Mouse (Mus musculus) forebrain, embryonic 14.5 days (tissue): ENCODE measurements around the gene Dner. TPM values are rescaled to one million over a fixed set of nuclear protein-coding genes. Genes with fewer than 3 reads are reported as not detected.
"Not testable (repeated sequence)": the region's sequence is repeated elsewhere in the genome, so short reads cannot be mapped to it uniquely, and the experiment has no call there.

ENCODE experiments used
- ATAC-seq: fragments of 200-750 bp; cut with Nextera tagmentation; 2 replicates; pipeline ENCODE4 v1.8.0; 2017; ENCODE audit warnings: mild to moderate bottlenecking, moderate library complexity
- DNase-seq: peaks from one replicate; pipeline ENCODE4 v3.0.0-alpha.2; 2015; ENCODE audit warnings: low spot score
- H3K27ac ChIP-seq: fragments of 300-500 bp; sonication (generic); 2 replicates; pipeline ENCODE4 v1.5.1; 2014; ENCODE audit warnings: low read depth, mild to moderate bottlenecking, control low read depth, low read length, moderate library complexity
- H3K27me3 ChIP-seq: fragments of 300-500 bp; sonication (generic); replicated peaks from 2 replicates; pipeline ENCODE4 v1.6.1; 2014; ENCODE audit warnings: low read length, control low read depth, mixed read lengths; ENCODE audit not compliant: control insufficient read depth, insufficient read depth
- H3K36me3 ChIP-seq: fragments of 300-500 bp; sonication (generic); 2 replicates; pipeline ENCODE4 v1.6.1; 2014; ENCODE audit warnings: low read length, control low read depth; ENCODE audit not compliant: control insufficient read depth, insufficient read depth
- H3K4me1 ChIP-seq: fragments of 300-500 bp; sonication (generic); 2 replicates; pipeline ENCODE4 v1.6.1; 2014; ENCODE audit warnings: antibody characterized with exemption, low read length, control low read depth; ENCODE audit not compliant: control insufficient read depth, insufficient read depth
- H3K4me2 ChIP-seq: fragments of 300-500 bp; sonication (generic); 2 replicates; pipeline ENCODE4 v1.6.1; 2014; ENCODE audit warnings: mild to moderate bottlenecking, control low read depth, low read length
- H3K4me3 ChIP-seq: fragments of 300-500 bp; sonication (generic); 2 replicates; pipeline ENCODE4 v1.5.1; 2014; ENCODE audit warnings: low read depth, low read length, control low read depth
- H3K9ac ChIP-seq: fragments of 300-500 bp; sonication (generic); 2 replicates; pipeline ENCODE4 v1.6.1; 2014; ENCODE audit warnings: mild to moderate bottlenecking, low read length, control low read depth, moderate library complexity
- H3K9me3 ChIP-seq: fragments of 300-500 bp; sonication (generic); replicated peaks from 2 replicates; pipeline ENCODE4 v1.6.1; 2016; ENCODE audit warnings: low read length, control low read depth, mixed read lengths; ENCODE audit not compliant: control insufficient read depth
- WGBS: fragments of 180-500 bp; shearing (Covaris S2); extraction: QIAGEN DNeasy Blood & Tissue Kit; methylation state at CpG from one replicate; pipeline ENCODE4 v1.1.7; 2014; 5-methylcytosine and 5-hydroxymethylcytosine counted together
- microRNA-seq: library from miRNA; unstranded; fragments of <30 nt; microRNA quantifications from one replicate; pipeline ENCODE4, GENCODE M21; 2016
- polyA plus RNA-seq: library from polyadenylated mRNA; unstranded; fragments of >200 nt; fragmentation: Nextera tagmentation; extraction: Ambion mirVana; gene quantifications from 2 replicates; pipeline ENCODE4 v1.2.1, GENCODE M21; 2014

The Dner gene
- polyA plus RNA-seq, 1 experiment from 2014 or later, result 103 TPM

DNA sequence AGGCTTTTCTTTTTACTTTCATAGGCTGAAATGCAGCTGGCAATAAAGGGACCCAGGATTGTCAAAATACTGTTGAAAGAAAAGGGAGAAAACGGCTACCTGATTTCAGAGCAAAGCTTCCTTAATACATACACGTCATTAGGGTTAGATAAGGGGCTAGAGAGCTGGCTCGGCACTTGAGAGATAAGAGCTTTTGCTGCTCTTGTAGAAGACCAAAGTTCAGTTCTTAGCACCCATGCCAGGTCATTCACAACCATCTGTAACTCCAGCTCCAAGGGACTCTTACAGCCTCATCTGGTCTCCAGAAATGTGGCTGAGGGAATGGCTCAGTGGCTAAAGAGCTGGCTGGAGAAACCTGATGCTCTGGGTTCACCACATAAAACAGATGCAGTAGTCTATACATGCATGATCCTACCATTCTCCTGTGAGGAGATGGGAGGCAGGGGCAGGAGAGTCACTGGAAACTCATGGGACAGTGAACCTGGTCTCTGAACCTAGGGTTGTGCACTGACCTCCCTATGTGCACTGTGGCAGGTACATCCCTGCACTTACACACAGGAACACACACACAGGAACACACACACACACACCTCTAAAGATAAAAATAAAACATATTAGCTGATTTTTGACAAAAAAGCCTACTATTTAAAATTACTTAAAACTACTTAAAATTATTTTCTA is 348.1 kb downstream of the Dner start:
- Histone ChIP-seq H3K4me3 (no peak overlapping the region), H3K4me1 (no peaks in the 10 kb centered on the region), H3K27me3 (no peaks in the 10 kb centered on the region), H3K36me3 (no peaks in the 10 kb centered on the region), H3K4me2 (no peak overlapping the region), H3K27ac (no peak overlapping the region), H3K9ac (no peak overlapping the region), H3K9me3 (no peaks in the 10 kb centered on the region)
- 80% methylated on average over 3 of the region's 3 CpGs for WGBS
- no peak for DNase-seq
- ATAC-seq, result no peak

DNA sequence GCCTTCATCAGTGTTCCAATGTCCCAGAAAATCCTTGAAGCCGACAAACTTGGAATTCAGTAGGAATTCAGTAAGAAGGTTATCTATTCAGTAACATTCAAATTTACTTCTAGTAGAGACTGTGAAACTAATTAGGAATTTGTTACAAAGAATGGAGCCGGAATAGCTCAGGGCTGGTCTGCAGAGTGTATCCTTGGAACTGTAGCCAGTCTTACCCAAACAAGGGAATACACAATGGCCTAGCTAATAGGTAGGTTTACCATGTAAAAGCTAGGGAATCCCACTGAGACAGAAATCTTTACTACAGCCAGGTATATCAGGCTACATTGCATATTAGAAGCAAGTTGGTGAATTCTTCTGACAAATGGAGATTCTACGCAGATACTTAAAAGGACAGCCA is 363.2 kb downstream of the Dner start:
- not testable (repeated sequence) for H3K9ac ChIP-seq, H3K4me2 ChIP-seq, ATAC-seq, H3K4me3 ChIP-seq, H3K36me3 ChIP-seq, H3K4me1 ChIP-seq, H3K9me3 ChIP-seq, H3K27me3 ChIP-seq, H3K27ac ChIP-seq, DNase-seq
- WGBS, result 32% methylated on average over 3 of the region's 3 CpGs

DNA sequence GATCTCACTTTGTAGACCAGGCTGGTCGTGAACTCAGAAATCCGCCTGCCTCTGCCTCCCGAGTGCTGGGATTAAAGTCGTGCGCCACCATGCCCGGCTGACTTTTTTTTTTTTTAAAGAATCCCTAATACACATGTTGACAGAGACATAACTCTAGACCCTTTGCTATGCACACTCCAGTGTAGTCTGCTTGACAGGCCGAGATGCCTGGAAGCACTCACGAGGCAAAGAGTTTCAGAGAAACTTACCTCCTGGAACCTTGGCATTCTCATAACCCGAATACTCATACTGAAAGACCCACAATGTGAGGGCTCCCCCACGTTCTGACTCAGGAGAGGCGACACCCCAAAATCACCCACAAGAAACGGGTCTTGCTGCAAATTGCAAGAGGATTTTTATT is 364.2 kb downstream of the Dner start:
- H3K4me3 ChIP-seq, H3K27me3 ChIP-seq, H3K27ac ChIP-seq, H3K4me2 ChIP-seq, H3K4me1 ChIP-seq, ATAC-seq, H3K9ac ChIP-seq, H3K9me3 ChIP-seq, H3K36me3 ChIP-seq, DNase-seq: not testable (repeated sequence)
- 90% methylated on average over 12 of the region's 12 CpGs for WGBS

DNA sequence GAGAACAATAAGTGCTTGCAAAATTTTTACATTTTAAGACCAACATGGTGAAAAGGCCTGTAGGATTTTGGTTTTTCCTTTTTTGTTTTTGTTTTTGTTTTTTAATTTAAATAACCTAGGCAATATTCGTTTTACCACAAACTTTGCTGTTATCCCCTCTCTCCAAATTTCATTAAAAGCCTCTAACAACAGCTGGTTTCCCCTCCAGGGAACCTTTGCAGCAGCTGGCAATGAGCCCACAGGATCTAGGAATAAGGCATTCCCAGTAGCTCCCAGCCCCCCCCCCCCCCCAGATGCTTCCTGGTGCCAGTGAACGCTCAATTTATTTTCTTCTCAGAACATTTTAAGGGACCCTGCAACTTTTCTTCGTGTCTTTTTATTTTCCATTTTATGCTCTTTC is 370.7 kb downstream of the Dner start:
- Histone ChIP-seq H3K36me3 (no peaks in the 10 kb centered on the region), H3K27me3 (no peaks in the 10 kb centered on the region), H3K9me3 (no peaks in the 10 kb centered on the region), H3K27ac (no peak overlapping the region), H3K4me2 (no peak overlapping the region), H3K4me1 (0 out of 2 replicates have a peak, but pooled peaks cover 3% of the 10 kb centered on the region), H3K4me3 (no peak overlapping the region), H3K9ac (no peak overlapping the region)
- DNase-seq (peak; percentile 33), ATAC-seq (no peak)
- 37% methylated on average over 3 of the region's 3 CpGs for WGBS

DNA sequence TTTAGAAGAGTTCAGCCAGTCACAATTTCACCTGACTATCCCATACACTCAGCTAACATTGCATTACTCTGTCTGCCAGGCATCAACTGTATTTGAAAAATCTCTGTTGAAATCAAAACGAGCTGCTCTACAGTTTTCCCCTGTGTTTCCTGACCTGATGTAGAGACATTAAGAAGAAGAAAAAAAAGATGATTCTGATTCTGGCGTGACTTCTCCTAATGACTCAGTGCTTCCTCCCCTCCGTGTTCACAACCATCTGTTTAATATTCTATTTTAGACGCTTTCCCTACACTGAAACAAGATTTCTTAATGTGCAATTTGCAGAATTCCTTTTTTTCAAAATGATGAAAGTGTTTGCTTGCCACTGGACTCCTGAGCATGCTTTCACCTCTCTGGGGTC is 374.7 kb downstream of the Dner start:
- H3K4me1 ChIP-seq, result no peaks in the 10 kb centered on the region
- no peak overlapping the region for H3K4me3 ChIP-seq
- H3K27ac ChIP-seq, result no peak overlapping the region
- no peak overlapping the region for H3K9ac ChIP-seq
- WGBS, result 78% methylated on average over 4 of the region's 4 CpGs
- no peaks in the 10 kb centered on the region for H3K36me3 ChIP-seq
- no peaks in the 10 kb centered on the region for H3K27me3 ChIP-seq
- no peak for ATAC-seq
- H3K9me3 ChIP-seq, result no peaks in the 10 kb centered on the region
- no peak for DNase-seq
- H3K4me2 ChIP-seq, result no peak overlapping the region

Small RNA genes lying within 50 kb of the gene (microRNA-seq; reads per million reads assigned to microRNA genes)
- 1.1 reads per million for gene Mir5126

Other genes with a start within 250 kb of the Dner start
- 6.3 and 7.5 TPM in 2 replicates for gene Fbxo36, start 143.6 kb upstream of the Dner start, polyA plus RNA-seq
- gene Trip12, start 144.3 kb upstream of the Dner start, polyA plus RNA-seq, result 50.8 and 64.6 TPM in 2 replicates
- 9.1 and 9.9 TPM in 2 replicates for gene Slc16a14, start 238.9 kb upstream of the Dner start, polyA plus RNA-seq